Mouse (Mus musculus) urinary bladder, postnatal 4 days (tissue): ENCODE measurements around the gene Pmel.

ENCODE experiments used
- DNase-seq, 2 experiments: peaks; one replicate each; pipeline ENCODE4 v3.0.0; 2021 to 2022; ENCODE audit warnings: low spot score in 2 of 2

Pmel gene

DNA sequence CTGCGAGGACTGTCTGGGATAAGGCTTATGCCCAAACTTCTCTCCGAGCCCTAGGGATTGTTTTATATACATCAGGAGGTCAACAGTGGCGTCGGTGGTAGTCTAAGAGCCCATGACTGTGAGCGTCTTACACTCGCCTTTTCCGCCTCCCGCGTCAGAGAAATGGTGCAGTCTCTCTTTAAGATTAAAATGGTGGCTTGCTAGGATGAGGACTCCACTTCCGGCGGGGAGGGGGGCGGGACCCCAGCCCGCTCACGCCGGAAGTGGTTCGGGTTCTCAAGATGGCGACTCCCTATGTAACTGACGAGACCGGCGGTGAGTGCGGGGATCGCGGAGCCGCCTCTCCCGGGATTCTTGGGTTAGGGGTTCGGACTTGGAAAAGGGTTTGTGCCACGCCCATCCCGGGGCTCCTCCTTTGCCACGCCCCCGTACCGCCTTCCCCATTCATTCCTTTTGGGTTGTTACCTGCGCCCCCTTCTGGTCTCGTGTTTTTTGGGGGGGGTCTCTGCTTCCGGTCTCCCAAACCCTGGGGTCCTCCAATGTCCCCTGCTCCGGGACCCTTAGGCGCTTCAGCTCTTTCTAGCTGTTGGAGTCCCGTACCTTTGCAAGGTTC is 44.4 kb downstream of the Pmel start:
- DNase-seq, result peak; percentile 67 to 72
